23 mouse cellular contexts compared by ENCODE assay signal in genomic region chr6:89966341-89966740, GRCm38 (mm10). TPM values are rescaled to one million over a fixed set of nuclear protein-coding genes. Genes with fewer than 3 reads are reported as not detected.
"Had no signal": no experiment of that assay in that cellular context is flagged by ENCODE, and none has a peak within 500 bp of the region (broad histone marks: within the 10 kb centered on the region; RNA-seq: fewer than 3 reads in every experiment).

No protein-coding gene starts in this region.

- H3K4me3 ChIP-seq: lung, embryonic 15.5 days; megakaryocyte, embryonic 14.5 days; midbrain, embryonic 13.5 days; midbrain, embryonic 15.5 days; neural tube, embryonic 13.5 days; neural tube, embryonic 15.5 days had no signal

- H3K27ac ChIP-seq: lung, embryonic 15.5 days; macrophage; midbrain, embryonic 13.5 days; midbrain, embryonic 15.5 days; neural tube, embryonic 13.5 days; neural tube, embryonic 15.5 days had no signal

- DNase-seq: liver, postnatal 0 days; lung, adult 2 months; lung, postnatal 14 days; lung, postnatal 36 days; retina, postnatal 1 day; right cerebral cortex, adult 18-20 months; right cerebral cortex, postnatal 25 days; right cerebral cortex, postnatal 4 days; spleen, adult 18-20 months; thymus, adult 18-20 months; thymus, postnatal 14 days; thymus, postnatal 36 days had no signal

- ATAC-seq: liver, postnatal 0 days; lung, postnatal 0 days; midbrain, embryonic 13.5 days; midbrain, embryonic 15.5 days had no signal

RNA-seq across cellular contexts. Expression of gene Vmn1r46, which starts 2.8 kb away (rescaled TPM):
- total RNA-seq: megakaryocyte progenitor cell, adult 5-6 weeks; midbrain, postnatal 0 days; monocyte, adult 5-6 weeks had no signal

RNA-seq across cellular contexts. Expression of gene Vmn1r45, which starts 25.9 kb away (rescaled TPM):
- total RNA-seq: megakaryocyte progenitor cell, adult 5-6 weeks; midbrain, postnatal 0 days; monocyte, adult 5-6 weeks had no signal

RNA-seq across cellular contexts. Expression of gene Vmn1r47, which starts 49.6 kb away (rescaled TPM):
- total RNA-seq: megakaryocyte progenitor cell, adult 5-6 weeks; midbrain, postnatal 0 days; monocyte, adult 5-6 weeks had no signal
